Mouse (Mus musculus) testis, postnatal 10 days (tissue): ENCODE results near the gene Mtmr10.

Source experiments
- DNase-seq: peaks from one replicate; pipeline ENCODE4 v3.0.0; 2021; ENCODE audit warnings: low spot score

Gene Mtmr10

GRCm38 (mm10) chr7:64371940-64372878 lies 84.8 kb downstream of the Mtmr10 start:
- DNase-seq = no peak

GRCm38 (mm10) chr7:64373147-64373829 lies 85.8 kb downstream of the Mtmr10 start:
- DNase-seq = no peak

- peak; percentile 88 for DNase-seq
Observed at GRCm38 (mm10) chr7:64373830-64374562, 86.5 kb downstream of the Mtmr10 start, which contains the start of gene Fan1. Gene Fan1, minus strand, starts transcription at chr7:64374095.
